Mouse (Mus musculus): ENCODE data around the gene Hdac11. TPM values are rescaled to one million over a fixed set of nuclear protein-coding genes. Genes with fewer than 3 reads are reported as not detected.
A peak's percentile ranks its signal among the peaks of the same experiment; 100 is the strongest.
"Not testable (repeated sequence)": the region's sequence is repeated elsewhere in the genome, so short reads cannot be mapped to it uniquely, and the experiment has no call there.

The Hdac11 gene
- polyA plus RNA-seq, 1 experiment from 2014 or later, result 7.7 TPM

DNA sequence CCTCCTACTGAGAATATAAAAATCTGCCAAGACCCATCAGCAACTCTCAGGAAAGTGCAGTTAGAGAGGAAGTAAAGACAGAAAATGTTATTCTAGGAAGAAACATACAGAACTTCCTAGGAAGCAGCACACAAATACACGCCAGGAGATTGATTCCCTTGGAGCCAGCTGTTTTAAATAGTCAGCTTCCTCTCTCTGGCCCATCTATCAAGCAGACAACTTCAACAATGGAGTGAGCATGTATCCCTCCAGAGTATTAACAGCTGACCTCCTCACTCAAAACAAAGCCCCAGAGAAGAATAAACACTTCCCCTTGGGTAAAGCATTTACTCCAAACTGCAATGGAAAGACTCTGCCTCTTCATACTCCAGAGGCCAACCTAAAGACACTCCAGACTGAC is 41.3 kb upstream of the Hdac11 start:
- Histone ChIP-seq H3K27ac (ENCODE audit: low read length) (peak overlapping the region; percentile 76), H3K4me1 (replicated peaks; ENCODE audit: control insufficient read depth, insufficient read depth, low read length) (peaks cover 14% of the 10 kb centered on the region), H3K27me3 (ENCODE audit: control insufficient read depth, insufficient read depth, low read depth, low read length) (no peaks in the 10 kb centered on the region; the same call in 1 of the 2 replicates), H3K9ac (ENCODE audit: low read length) (no peak overlapping the region), H3K4me3 (ENCODE audit: low read length) (peak overlapping the region; percentile 73; the same call in 1 of the 2 replicates), H3K9me3 (ENCODE audit: control insufficient read depth, low read length) (no peaks in the 10 kb centered on the region), H3K36me3 (ENCODE audit: control insufficient read depth, insufficient read depth, low read length) (no peaks in the 10 kb centered on the region), H3K4me2 (ENCODE audit: low read depth, low read length) (peak overlapping the region; percentile 99)
- WGBS, result 31% methylated on average over 1 of the region's 1 CpGs
- peak; percentile 13; the same call in 1 of the 2 replicates for ATAC-seq (ENCODE audit: low read depth)

DNA sequence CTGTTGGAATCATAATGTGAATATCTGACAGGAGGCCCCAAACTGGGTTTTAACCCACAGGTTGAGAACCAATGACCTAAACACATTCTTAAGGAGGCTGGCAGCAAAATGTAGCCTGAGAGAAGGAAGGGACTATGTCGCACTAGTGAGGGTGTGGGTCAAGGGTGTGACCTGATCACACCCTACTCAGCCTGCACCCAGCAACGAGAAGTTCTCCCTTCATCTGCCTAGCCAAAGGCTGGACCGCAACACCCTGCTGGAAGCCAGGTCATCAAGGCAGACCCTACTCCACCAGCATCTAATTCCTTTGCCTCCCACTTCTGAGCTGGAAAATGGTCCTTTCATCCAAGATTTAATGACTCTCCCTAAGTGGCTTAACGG is 40.6 kb upstream of the Hdac11 start:
- H3K36me3 ChIP-seq (ENCODE audit: control insufficient read depth, insufficient read depth, low read length), result no peaks in the 10 kb centered on the region
- peak overlapping the region; percentile 99 for H3K4me2 ChIP-seq (ENCODE audit: low read depth, low read length)
- WGBS, result 20% methylated on average over 4 of the region's 4 CpGs
- H3K9ac ChIP-seq (ENCODE audit: low read length), result peak overlapping the region; percentile 78
- H3K27ac ChIP-seq (ENCODE audit: low read length), result peak overlapping the region; percentile 76
- ATAC-seq (ENCODE audit: low read depth), result no peak
- H3K27me3 ChIP-seq (ENCODE audit: control insufficient read depth, insufficient read depth, low read depth, low read length), result no peaks in the 10 kb centered on the region; the same call in 1 of the 2 replicates
- peaks cover 12% of the 10 kb centered on the region for H3K4me1 ChIP-seq (replicated peaks; ENCODE audit: control insufficient read depth, insufficient read depth, low read length)
- peak overlapping the region; percentile 73 for H3K4me3 ChIP-seq (ENCODE audit: low read length)
- no peaks in the 10 kb centered on the region for H3K9me3 ChIP-seq (ENCODE audit: control insufficient read depth, low read length)

- Histone ChIP-seq H3K4me1 (replicated peaks; ENCODE audit: control insufficient read depth, insufficient read depth, low read length) (peaks cover 12% of the 10 kb centered on the region), H3K9me3 (ENCODE audit: control insufficient read depth, low read length) (no peaks in the 10 kb centered on the region), H3K27me3 (ENCODE audit: control insufficient read depth, insufficient read depth, low read depth, low read length) (no peaks in the 10 kb centered on the region; the same call in 1 of the 2 replicates), H3K4me2 (ENCODE audit: low read depth, low read length) (peak within 1 kb of the TSS; percentile 99), H3K36me3 (ENCODE audit: control insufficient read depth, insufficient read depth, low read length) (no peaks in the 10 kb centered on the region), H3K9ac (ENCODE audit: low read length) (peak within 1 kb of the TSS; percentile 78), H3K27ac (ENCODE audit: low read length) (peak within 1 kb of the TSS; percentile 76), H3K4me3 (ENCODE audit: low read length) (peak within 1 kb of the TSS; percentile 73)
- under 1% methylated on average over 90 of the region's 93 CpGs for WGBS
- ATAC-seq (ENCODE audit: low read depth), result peak; percentile 97
Observed at GRCm38 (mm10) chr6:91116244-91117145, 40.0 kb upstream of the Hdac11 start, which contains the start of gene Nup210. Gene Nup210 (minus strand): TSS chr6:91116829.

- H3K9ac ChIP-seq (ENCODE audit: low read length), result peak overlapping the region; percentile 78
- 2% methylated on average over 9 of the region's 9 CpGs for WGBS
Observed at GRCm38 (mm10) chr6:91117149-91117548, 39.3 kb upstream of the Hdac11 start.

DNA sequence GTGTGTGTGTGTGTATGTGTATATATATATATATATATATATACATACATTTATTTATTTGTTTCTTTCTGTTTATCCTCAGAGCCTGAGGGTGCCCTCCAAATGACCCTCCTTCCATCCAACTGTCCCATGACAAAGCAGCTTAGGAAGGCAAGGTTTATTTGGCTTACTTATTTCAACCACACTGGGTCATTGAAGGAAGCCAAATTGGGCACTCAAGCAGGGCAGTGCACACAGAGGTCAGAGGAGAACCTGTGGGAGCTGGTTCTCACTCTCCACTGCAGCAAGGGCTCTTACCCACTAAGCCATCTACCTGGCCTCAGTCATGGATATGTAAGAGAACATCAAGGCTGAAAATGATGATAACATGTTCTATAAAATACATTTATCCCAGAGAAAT is 37.9 kb upstream of the Hdac11 start:
- Histone ChIP-seq H3K27me3 (ENCODE audit: control insufficient read depth, insufficient read depth, low read depth, low read length) (no peaks in the 10 kb centered on the region; the same call in 1 of the 2 replicates), H3K36me3 (ENCODE audit: control insufficient read depth, insufficient read depth, low read length) (no peaks in the 10 kb centered on the region)
- ATAC-seq (ENCODE audit: low read depth), result no peak

More at GRCm38 (mm10) chr6:91117149-91117548, 39.3 kb upstream of the Hdac11 start:
- H3K4me2 ChIP-seq (ENCODE audit: low read depth, low read length), result peak overlapping the region; percentile 99
- peaks cover 12% of the 10 kb centered on the region for H3K4me1 ChIP-seq (replicated peaks; ENCODE audit: control insufficient read depth, insufficient read depth, low read length)
- H3K27me3 ChIP-seq (ENCODE audit: control insufficient read depth, insufficient read depth, low read depth, low read length), result no peaks in the 10 kb centered on the region; the same call in 1 of the 2 replicates
- H3K9me3 ChIP-seq (ENCODE audit: control insufficient read depth, low read length), result no peaks in the 10 kb centered on the region
- ATAC-seq (ENCODE audit: low read depth), result peak; percentile 16
- peak overlapping the region; percentile 73 for H3K4me3 ChIP-seq (ENCODE audit: low read length)
- peak overlapping the region; percentile 43; the same call in 1 of the 2 replicates for H3K27ac ChIP-seq (ENCODE audit: low read length)
- no peaks in the 10 kb centered on the region for H3K36me3 ChIP-seq (ENCODE audit: control insufficient read depth, insufficient read depth, low read length)

GRCm38 (mm10) chr6:91120206-91120605 is 36.3 kb upstream of the Hdac11 start:
- no peaks in the 10 kb centered on the region for H3K36me3 ChIP-seq (ENCODE audit: control insufficient read depth, insufficient read depth, low read length)
- H3K9me3 ChIP-seq (ENCODE audit: control insufficient read depth, low read length), result no peaks in the 10 kb centered on the region
- 59% methylated on average over 2 of the region's 2 CpGs for WGBS
- H3K9ac ChIP-seq (ENCODE audit: low read length), result no peak overlapping the region
- ATAC-seq (ENCODE audit: low read depth), result no peak
- H3K27me3 ChIP-seq (ENCODE audit: control insufficient read depth, insufficient read depth, low read depth, low read length), result no peaks in the 10 kb centered on the region; the same call in 1 of the 2 replicates
- H3K27ac ChIP-seq (ENCODE audit: low read length), result no peak overlapping the region
- H3K4me3 ChIP-seq (ENCODE audit: low read length), result no peak overlapping the region
- H3K4me2 ChIP-seq (ENCODE audit: low read depth, low read length), result no peak overlapping the region
- peaks cover 12% of the 10 kb centered on the region for H3K4me1 ChIP-seq (replicated peaks; ENCODE audit: control insufficient read depth, insufficient read depth, low read length)

More for the DNA sequence above, 37.9 kb upstream of the Hdac11 start:
- no peak overlapping the region for H3K4me2 ChIP-seq (ENCODE audit: low read depth, low read length)
- H3K27ac ChIP-seq (ENCODE audit: low read length), result no peak overlapping the region
- no peak overlapping the region for H3K9ac ChIP-seq (ENCODE audit: low read length)
- H3K4me3 ChIP-seq (ENCODE audit: low read length), result no peak overlapping the region
- H3K4me1 ChIP-seq (replicated peaks; ENCODE audit: control insufficient read depth, insufficient read depth, low read length), result peaks cover 12% of the 10 kb centered on the region
- H3K9me3 ChIP-seq (ENCODE audit: control insufficient read depth, low read length), result no peaks in the 10 kb centered on the region

DNA sequence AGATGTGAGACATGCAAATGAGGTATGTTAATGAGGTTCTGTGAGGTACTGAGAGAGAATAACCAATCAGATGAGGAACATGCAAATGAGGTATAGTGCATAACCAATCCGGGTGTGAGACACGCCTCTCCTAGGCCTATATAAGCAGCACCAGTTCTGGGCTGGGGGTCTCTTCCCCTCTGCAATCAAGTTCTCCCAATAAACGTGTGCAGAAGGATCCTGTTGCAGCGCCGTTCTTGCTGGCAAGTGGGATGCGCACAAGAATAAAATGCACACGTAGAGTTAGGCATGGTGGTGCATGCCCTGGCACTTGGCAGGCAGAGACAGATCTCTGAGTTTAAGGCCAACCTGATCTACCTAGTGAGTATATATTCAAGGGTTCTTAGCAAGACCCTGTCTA is 35.4 kb upstream of the Hdac11 start:
- H3K9me3 ChIP-seq (ENCODE audit: control insufficient read depth, low read length); H3K27me3 ChIP-seq (ENCODE audit: control insufficient read depth, insufficient read depth, low read depth, low read length); H3K27ac ChIP-seq (ENCODE audit: low read length); H3K36me3 ChIP-seq (ENCODE audit: control insufficient read depth, insufficient read depth, low read length); ATAC-seq (ENCODE audit: low read depth); H3K9ac ChIP-seq (ENCODE audit: low read length); H3K4me2 ChIP-seq (ENCODE audit: low read depth, low read length); H3K4me1 ChIP-seq (replicated peaks; ENCODE audit: control insufficient read depth, insufficient read depth, low read length); H3K4me3 ChIP-seq (ENCODE audit: low read length): not testable (repeated sequence)
- 90% methylated on average over 7 of the region's 7 CpGs for WGBS

DNA sequence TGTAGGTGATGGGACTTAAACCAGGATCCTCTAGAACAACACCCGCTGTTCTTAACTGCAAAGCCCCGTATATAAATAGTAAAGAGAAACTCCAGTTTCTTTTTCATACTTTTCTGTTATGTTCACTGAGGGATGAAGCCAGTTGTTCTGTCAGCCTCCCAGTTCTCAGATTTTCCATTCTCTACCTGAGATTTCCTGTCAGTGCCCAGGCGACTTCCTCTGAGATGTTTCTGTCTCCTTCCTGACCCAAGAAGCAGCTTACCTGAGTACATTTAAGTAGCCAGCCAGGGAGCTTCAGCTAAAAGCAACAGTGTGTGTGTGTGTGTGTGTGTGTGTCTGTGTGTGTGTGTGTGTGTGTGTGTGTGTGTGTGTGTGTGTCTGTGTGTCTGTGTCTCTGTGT is 33.0 kb upstream of the Hdac11 start:
- Histone ChIP-seq H3K4me3 (ENCODE audit: low read length) (no peak overlapping the region), H3K36me3 (ENCODE audit: control insufficient read depth, insufficient read depth, low read length) (no peaks in the 10 kb centered on the region), H3K4me2 (ENCODE audit: low read depth, low read length) (no peak overlapping the region), H3K4me1 (replicated peaks; ENCODE audit: control insufficient read depth, insufficient read depth, low read length) (no peaks in the 10 kb centered on the region), H3K27ac (ENCODE audit: low read length) (no peak overlapping the region), H3K9me3 (ENCODE audit: control insufficient read depth, low read length) (no peaks in the 10 kb centered on the region), H3K27me3 (ENCODE audit: control insufficient read depth, insufficient read depth, low read depth, low read length) (no peaks in the 10 kb centered on the region), H3K9ac (ENCODE audit: low read length) (no peak overlapping the region)
- ATAC-seq (ENCODE audit: low read depth), result no peak
- WGBS, result 74% methylated on average over 3 of the region's 3 CpGs

Data from lung, embryonic 16.5 days (tissue).